Mouse (Mus musculus): ENCODE measurements around the gene Slit3. TPM values are rescaled to one million over a fixed set of nuclear protein-coding genes. Genes with fewer than 3 reads are reported as not detected.

Gene Slit3
- polyA plus RNA-seq, 1 experiment from 2014 or later, result 4.9 TPM

DNA sequence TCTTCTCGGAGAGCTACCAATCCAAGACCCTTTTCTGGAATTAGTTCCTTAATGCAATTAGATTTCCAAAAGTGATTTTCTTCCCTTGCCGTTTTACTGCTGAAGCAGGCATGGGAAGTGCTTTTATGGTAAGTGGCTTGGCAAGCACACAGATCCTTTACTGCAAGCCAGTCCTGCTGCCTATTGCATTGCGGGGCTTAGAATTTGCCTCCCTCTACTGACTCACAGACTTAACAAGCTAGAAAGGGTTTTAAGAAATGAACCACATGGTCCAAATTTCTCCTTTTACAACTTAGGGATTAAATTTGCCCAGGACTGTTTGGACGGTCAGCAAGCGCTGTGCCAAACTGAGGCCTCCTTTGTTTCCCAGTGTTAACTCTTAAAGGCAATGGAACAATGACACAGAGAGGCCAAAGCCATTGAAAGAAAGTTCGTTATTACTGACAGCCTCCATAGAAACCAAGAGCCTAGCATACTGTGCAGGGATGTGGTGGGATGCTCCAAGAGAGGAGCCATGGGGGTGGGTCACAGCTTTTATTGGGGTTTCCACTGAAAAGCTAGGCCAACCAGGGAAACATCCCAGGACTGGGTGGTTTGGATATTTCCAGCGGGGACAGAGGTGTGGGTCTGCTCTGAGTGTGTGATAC, 406.9 kb downstream of the Slit3 start:
- H3K9me3 ChIP-seq, result no peaks in the 10 kb centered on the region
- no peak overlapping the region for H3K4me3 ChIP-seq
- H3K4me1 ChIP-seq, result peaks cover 69% of the 10 kb centered on the region
- peak overlapping the region; percentile 76 for H3K27ac ChIP-seq
- DNase-seq (ENCODE audit: extremely low spot score, low spot score), result peak; percentile 50
- H3K36me3 ChIP-seq (replicated peaks), result no peaks in the 10 kb centered on the region
- peaks cover 47% of the 10 kb centered on the region for H3K27me3 ChIP-seq (ENCODE audit: poor library complexity, severe bottlenecking)
- 28% methylated on average over 7 of the region's 7 CpGs for WGBS

DNA sequence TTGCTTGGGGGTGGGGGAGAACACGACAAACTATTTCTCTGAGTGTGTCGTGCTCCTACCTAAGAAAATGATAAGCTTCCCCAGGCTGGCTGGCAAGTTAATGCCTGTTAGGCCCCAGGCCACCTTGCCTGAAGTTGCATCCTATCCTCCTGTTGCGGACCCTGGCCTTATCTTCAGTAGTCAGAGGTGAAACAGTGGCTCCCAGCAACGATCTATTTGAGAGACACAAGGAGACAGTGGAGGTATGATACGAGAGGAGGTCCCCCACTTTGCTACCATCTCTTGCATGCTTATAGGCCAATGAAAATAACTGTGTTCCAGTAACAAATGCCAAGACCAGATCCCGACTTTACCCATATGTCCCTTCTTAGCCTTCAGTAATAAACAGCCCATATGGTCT, 414.0 kb downstream of the Slit3 start:
- no peaks in the 10 kb centered on the region for H3K9me3 ChIP-seq
- H3K4me1 ChIP-seq, result peaks cover 47% of the 10 kb centered on the region
- no peaks in the 10 kb centered on the region for H3K36me3 ChIP-seq (replicated peaks)
- H3K27me3 ChIP-seq (ENCODE audit: poor library complexity, severe bottlenecking), result peaks cover 91% of the 10 kb centered on the region
- no peak overlapping the region for H3K4me3 ChIP-seq
- H3K27ac ChIP-seq, result no peak overlapping the region
- no peak for DNase-seq (ENCODE audit: extremely low spot score, low spot score)
- 81% methylated on average over 6 of the region's 6 CpGs for WGBS

DNA sequence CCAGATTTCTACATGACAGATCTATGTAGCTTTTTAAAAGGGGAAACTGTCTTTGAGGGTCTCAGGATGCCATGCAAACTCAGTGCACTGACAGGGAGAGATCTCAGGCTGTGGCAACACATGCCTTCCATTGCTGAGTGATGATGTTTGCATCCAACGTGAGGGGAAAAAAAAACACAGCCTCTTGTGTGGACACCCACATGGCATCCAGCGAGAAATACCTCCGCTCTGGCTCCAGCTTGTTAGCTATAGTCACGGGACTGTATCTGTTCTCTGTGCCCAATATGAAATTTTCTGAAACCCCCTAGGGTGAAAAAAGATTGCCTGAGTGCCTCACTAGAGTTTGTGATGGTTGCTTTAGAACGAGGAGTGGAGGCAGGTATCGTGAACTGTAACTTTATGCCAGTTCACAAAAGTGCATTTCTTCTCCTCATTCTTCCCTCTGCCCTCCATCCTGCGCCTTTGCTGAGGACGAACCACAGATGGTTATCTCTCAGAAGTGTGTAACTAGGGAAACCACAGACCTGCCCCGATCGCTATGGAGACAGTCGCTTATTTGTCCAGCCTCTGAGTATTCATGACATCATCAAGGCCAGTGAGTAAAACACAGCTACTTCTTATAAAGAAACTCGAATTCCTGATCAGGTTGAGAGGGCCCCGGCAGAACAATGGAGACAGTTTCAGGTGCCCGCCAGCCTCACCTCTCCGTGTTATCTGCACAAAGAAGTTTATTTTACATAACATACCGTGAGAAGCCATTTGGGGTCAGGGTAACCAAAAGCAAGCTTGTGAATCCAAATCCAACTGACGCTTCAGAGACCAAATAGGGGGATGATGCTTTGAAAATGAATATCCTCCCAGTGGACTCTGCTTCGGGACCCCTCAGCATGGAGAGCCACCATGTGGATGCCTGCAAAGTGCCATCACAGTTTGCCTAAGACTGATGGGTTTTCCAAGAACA, 416.4 kb downstream of the Slit3 start:
- H3K9me3 ChIP-seq, result no peaks in the 10 kb centered on the region
- H3K27ac ChIP-seq, result peak overlapping the region; percentile 48; the same call in 1 of the 2 replicates
- WGBS, result 68% methylated on average over 18 of the region's 18 CpGs
- H3K27me3 ChIP-seq (ENCODE audit: poor library complexity, severe bottlenecking), result peaks cover 90% of the 10 kb centered on the region
- H3K4me1 ChIP-seq, result peaks cover 62% of the 10 kb centered on the region
- H3K4me3 ChIP-seq, result no peak overlapping the region
- no peaks in the 10 kb centered on the region for H3K36me3 ChIP-seq (replicated peaks)
- DNase-seq (ENCODE audit: extremely low spot score, low spot score), result peak; percentile 47

DNA sequence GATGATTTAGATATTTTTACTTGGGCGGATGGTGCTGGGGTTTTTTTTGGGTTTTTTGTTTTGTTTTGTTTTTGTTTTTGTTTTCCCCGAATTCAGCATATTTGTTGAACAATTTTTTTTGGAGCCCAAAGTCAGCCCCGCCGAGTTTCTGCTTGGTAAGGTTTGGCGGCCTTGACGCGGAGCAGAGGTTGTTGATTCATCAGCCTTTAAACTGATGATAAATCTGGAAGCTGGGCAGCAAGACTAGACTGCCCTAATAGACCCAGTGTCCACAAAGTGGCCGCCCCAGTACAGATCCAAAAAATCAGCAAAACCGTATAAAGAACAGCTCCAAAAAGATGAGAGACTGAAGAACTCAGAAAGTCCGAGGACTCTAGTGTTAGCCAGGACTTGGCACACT, 421.7 kb downstream of the Slit3 start:
- 94% methylated on average over 10 of the region's 10 CpGs for WGBS
- Histone ChIP-seq H3K27ac (no peak overlapping the region), H3K9me3 (no peaks in the 10 kb centered on the region), H3K4me3 (no peak overlapping the region), H3K36me3 (replicated peaks) (no peaks in the 10 kb centered on the region), H3K4me1 (peaks cover 62% of the 10 kb centered on the region), H3K27me3 (ENCODE audit: poor library complexity, severe bottlenecking) (peaks cover 93% of the 10 kb centered on the region)
- DNase-seq (ENCODE audit: extremely low spot score, low spot score), result no peak

DNA sequence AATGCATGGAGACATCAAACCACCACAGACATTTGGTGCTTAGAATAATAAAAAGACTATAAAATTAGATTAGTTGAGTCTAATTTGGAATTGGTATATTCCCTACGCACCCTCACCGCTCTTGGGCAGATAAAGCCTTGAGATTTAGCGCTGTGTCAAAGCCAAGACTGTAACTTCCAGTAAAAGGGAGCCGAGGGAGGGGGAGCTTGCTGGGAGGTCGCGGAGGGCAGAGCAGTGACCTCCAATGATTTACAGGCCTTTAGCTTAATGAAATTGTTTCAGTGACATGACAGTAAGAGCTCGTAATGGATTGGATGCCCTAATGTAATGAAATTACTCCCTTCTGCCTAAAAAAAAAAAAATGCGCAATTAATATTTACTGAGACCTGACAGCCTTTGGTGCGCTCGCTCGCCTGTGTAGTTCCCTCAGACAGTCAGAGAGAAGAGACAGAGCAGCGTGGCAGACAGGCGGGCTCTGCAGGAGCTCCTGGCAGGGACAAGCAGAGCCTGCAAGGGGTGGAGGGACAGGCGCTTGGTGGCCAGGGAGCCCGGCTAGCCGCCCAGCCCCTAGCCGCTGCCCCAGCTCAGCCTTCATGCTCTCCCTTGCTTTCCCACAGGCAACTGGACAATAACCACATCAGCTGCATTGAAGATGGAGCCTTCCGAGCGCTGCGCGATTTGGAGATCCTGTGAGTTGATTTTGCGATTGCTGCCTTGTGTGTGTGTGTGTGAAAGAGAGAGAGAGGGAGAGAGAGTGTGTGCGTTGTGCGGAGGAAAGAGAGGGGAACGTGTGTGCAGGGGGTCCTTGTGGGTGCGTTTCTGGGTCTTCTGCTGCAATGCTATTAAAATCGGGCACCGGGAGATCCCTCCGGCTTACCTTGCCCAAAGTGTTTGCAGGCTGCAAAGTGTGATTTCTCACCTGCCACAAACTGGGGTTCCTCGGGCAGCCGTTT, 423.4 kb downstream of the Slit3 start:
- 41% methylated on average over 31 of the region's 31 CpGs for WGBS
- Histone ChIP-seq H3K4me1 (peaks cover 54% of the 10 kb centered on the region), H3K4me3 (peak overlapping the region; percentile 27), H3K9me3 (no peaks in the 10 kb centered on the region), H3K36me3 (replicated peaks) (no peaks in the 10 kb centered on the region), H3K27ac (peak overlapping the region; percentile 54; the same call in 1 of the 2 replicates), H3K27me3 (ENCODE audit: poor library complexity, severe bottlenecking) (peaks cover 98% of the 10 kb centered on the region)
- DNase-seq (ENCODE audit: extremely low spot score, low spot score), result no peak

DNA sequence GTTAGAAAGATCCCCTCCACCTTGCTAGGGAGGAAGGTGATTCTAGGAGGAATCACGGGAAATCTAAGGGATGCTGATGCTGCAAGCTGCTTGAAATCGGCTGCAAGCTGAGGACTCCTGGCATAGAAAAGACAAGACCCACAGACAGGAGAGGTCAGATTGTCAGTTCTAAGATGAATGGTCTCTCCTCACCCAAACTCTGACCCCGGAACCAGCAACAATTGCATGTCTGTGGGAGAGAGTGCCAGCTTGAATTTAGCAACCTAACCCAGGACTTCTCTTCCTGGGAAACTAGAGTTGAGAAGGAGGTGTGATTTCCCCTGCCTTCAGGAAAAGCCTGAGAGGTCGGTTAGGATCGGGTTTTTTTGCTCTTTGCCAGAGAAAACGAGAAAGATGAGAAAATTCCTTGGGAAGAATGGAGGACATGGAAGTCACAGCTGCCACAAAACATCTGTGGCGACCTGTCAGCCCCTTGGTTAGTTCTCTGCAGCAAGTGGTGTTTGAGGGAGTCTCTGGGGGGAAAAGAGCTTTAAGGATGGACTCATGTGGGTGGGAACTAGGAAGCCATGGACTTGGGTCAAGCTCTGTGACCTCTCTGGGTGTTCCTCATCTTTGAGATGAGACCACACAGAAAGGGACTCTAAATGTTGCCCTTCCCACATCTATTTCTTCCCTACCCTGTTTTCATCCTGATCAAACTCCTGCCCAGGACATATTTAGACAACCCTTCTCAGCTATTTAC, 425.2 kb downstream of the Slit3 start:
- 72% methylated on average over 7 of the region's 7 CpGs for WGBS
- Histone ChIP-seq H3K4me3 (no peak overlapping the region), H3K9me3 (no peaks in the 10 kb centered on the region), H3K4me1 (peaks cover 36% of the 10 kb centered on the region), H3K27me3 (ENCODE audit: poor library complexity, severe bottlenecking) (peaks cover 92% of the 10 kb centered on the region), H3K36me3 (replicated peaks) (no peaks in the 10 kb centered on the region), H3K27ac (no peak overlapping the region)
- DNase-seq (ENCODE audit: extremely low spot score, low spot score), result no peak

DNA sequence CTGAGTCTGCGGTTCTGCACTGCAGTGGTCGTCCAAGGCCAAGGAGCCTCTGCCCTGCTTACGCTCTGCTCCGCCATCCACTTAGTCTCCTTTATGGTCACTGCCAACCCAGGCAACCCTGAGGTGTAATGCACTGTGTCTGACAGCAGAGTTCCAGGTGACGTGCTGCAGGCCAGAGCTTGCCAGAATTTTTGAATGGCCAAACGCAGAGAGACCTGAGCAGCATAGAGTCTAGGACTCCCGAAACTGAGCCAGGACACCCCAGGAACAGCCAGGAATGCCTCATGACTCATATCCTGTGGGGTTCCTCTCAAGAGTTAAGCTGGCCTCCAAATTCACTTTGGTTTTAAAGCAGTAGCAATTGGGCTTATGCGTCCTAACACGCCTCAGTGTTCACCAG, 429.0 kb downstream of the Slit3 start:
- 94% methylated on average over 9 of the region's 9 CpGs for WGBS
- no peaks in the 10 kb centered on the region for H3K9me3 ChIP-seq
- peaks cover 82% of the 10 kb centered on the region for H3K27me3 ChIP-seq (ENCODE audit: poor library complexity, severe bottlenecking)
- peaks cover 14% of the 10 kb centered on the region for H3K4me1 ChIP-seq
- no peak overlapping the region for H3K27ac ChIP-seq
- DNase-seq (ENCODE audit: extremely low spot score, low spot score), result no peak
- H3K4me3 ChIP-seq, result no peak overlapping the region
- no peaks in the 10 kb centered on the region for H3K36me3 ChIP-seq (replicated peaks)

DNA sequence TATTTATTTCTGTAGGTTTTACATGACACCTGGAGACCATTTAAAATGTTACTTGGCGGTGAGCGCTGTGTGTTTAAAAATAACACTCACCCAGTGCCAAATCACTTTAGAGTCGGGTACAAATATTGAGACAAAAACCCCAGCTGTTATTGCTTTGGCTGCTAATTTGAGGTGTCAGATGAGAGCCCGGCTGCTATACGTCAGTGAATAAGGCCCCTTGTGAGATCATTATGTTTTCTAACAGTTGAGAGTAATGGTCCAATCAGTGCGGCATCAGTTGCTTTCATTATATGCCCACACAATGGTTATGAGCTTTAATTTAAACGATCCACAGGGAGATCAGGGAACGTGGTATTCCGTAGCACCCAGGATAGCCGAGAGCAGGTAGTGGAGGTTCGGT, 435.2 kb downstream of the Slit3 start:
- Histone ChIP-seq H3K4me1 (peaks cover 35% of the 10 kb centered on the region), H3K36me3 (replicated peaks) (no peaks in the 10 kb centered on the region), H3K27me3 (ENCODE audit: poor library complexity, severe bottlenecking) (peaks cover 71% of the 10 kb centered on the region), H3K9me3 (no peaks in the 10 kb centered on the region), H3K27ac (no peak overlapping the region), H3K4me3 (no peak overlapping the region)
- DNase-seq (ENCODE audit: extremely low spot score, low spot score), result no peak
- WGBS, result 66% methylated on average over 11 of the region's 11 CpGs

DNA sequence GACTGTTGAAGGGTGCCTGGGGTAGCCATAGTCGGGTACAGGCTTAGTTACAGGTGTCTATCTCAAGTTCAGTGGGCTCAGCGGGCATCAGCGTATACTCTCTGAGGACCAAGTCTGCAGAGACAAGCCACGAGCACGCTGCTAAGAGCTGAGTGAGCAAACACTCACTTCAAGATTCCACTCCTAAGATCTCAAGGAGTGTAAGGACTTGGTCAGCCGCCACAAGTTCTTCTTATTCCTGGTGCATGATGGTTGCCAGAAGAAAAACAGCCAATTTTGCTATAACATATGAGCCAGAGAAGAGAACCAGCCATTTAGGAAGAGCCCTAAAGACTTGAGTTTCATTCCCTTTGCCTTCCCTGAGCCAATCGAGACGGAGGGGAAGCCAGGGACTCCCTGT, 436.5 kb downstream of the Slit3 start:
- Histone ChIP-seq H3K27ac (no peak overlapping the region), H3K4me1 (peaks cover 42% of the 10 kb centered on the region), H3K27me3 (ENCODE audit: poor library complexity, severe bottlenecking) (peaks cover 81% of the 10 kb centered on the region), H3K36me3 (replicated peaks) (no peaks in the 10 kb centered on the region), H3K9me3 (no peaks in the 10 kb centered on the region), H3K4me3 (no peak overlapping the region)
- no peak for DNase-seq (ENCODE audit: extremely low spot score, low spot score)
- 89% methylated on average over 8 of the region's 8 CpGs for WGBS

DNA sequence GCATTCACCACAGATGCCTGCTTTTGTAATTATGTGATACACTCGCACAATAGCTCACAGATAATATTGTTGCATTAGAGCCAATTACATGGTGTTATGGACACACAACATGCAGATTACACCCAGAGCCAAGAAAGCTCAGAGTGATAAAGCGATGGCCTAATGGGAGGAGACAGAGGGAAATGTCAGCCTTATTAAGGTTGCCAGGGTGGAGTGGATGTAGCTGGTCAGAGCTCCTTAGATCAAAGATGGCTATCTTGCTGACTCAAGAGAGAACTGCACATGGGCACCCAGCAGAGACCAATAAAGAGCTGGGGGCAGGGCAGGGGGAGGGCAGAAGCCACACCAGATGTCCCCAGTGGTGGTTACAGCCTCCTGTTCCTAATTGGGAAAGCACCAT, 437.3 kb downstream of the Slit3 start:
- Histone ChIP-seq H3K36me3 (replicated peaks) (no peaks in the 10 kb centered on the region), H3K4me3 (no peak overlapping the region), H3K4me1 (peaks cover 47% of the 10 kb centered on the region), H3K27ac (no peak overlapping the region), H3K9me3 (no peaks in the 10 kb centered on the region), H3K27me3 (ENCODE audit: poor library complexity, severe bottlenecking) (peaks cover 81% of the 10 kb centered on the region)
- no peak for DNase-seq (ENCODE audit: extremely low spot score, low spot score)
- WGBS, result 84% methylated on average over 2 of the region's 2 CpGs

DNA sequence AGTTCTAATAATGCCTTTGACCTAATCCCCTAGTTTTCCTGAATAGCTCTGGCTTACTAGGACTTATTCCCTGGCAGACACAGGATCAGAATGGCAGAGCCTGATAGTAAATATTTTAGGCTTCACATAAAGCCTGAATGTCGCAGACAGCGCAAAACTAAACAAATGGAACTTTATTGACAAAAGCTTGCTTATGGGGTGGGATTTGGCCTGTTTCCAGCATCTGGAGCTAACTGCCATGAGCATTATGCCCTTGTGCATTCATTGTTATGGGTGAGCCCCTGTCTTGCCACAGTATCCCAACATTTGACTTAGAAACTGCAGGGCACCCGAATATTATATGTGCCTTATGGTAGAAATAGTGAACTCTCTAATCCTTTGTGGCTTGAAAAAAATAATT, 438.4 kb downstream of the Slit3 start:
- no peaks in the 10 kb centered on the region for H3K36me3 ChIP-seq (replicated peaks)
- H3K9me3 ChIP-seq, result no peaks in the 10 kb centered on the region
- no peak overlapping the region for H3K27ac ChIP-seq
- no peak for DNase-seq (ENCODE audit: extremely low spot score, low spot score)
- H3K27me3 ChIP-seq (ENCODE audit: poor library complexity, severe bottlenecking), result peaks cover 81% of the 10 kb centered on the region
- 80% methylated on average over 3 of the region's 3 CpGs for WGBS
- peaks cover 50% of the 10 kb centered on the region for H3K4me1 ChIP-seq
- no peak overlapping the region for H3K4me3 ChIP-seq

DNA sequence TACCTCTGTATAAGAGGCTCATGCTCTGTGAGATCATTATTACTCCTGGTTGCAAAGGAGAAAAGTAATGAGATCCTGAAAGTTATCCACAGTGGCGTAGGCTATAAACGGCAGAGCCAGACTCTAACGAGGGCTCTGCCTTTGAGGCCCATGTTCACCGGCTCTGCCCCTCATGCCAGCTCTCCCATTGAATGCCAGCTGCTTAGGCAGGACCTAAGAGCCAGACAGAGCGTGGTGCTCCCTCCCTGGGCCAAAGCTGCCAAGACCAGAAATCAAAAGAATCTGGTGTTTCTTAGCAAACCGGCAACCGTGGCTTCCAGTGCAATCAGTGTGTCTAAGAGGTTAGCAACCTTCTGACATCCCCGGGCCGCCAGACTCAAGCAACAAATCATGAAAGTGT, 440.7 kb downstream of the Slit3 start:
- Histone ChIP-seq H3K9me3 (no peaks in the 10 kb centered on the region), H3K4me1 (peaks cover 50% of the 10 kb centered on the region), H3K4me3 (no peak overlapping the region), H3K36me3 (replicated peaks) (no peaks in the 10 kb centered on the region), H3K27ac (no peak overlapping the region), H3K27me3 (ENCODE audit: poor library complexity, severe bottlenecking) (peaks cover 85% of the 10 kb centered on the region)
- no peak for DNase-seq (ENCODE audit: extremely low spot score, low spot score)
- 81% methylated on average over 9 of the region's 9 CpGs for WGBS
